Mouse (Mus musculus) lung, postnatal 25 days (tissue): ENCODE results near the gene Bzw2.
A peak's percentile ranks its signal among the peaks of the same experiment; 100 is the strongest.

Source experiments
- DNase-seq: peaks from one replicate; pipeline ENCODE4 v3.0.0; 2022; ENCODE audit warnings: low spot score

Bzw2 gene

GRCm38 (mm10) chr12:36135409-36135808, 22.5 kb downstream of the Bzw2 start:
- DNase-seq, result no peak

- DNase-seq, result no peak
Observed at GRCm38 (mm10) chr12:36134111-36134510, 23.8 kb downstream of the Bzw2 start.

GRCm38 (mm10) chr12:36133547-36133946, 24.3 kb downstream of the Bzw2 start:
- no peak for DNase-seq

GRCm38 (mm10) chr12:36132668-36133067, 25.2 kb downstream of the Bzw2 start:
- no peak for DNase-seq

DNA sequence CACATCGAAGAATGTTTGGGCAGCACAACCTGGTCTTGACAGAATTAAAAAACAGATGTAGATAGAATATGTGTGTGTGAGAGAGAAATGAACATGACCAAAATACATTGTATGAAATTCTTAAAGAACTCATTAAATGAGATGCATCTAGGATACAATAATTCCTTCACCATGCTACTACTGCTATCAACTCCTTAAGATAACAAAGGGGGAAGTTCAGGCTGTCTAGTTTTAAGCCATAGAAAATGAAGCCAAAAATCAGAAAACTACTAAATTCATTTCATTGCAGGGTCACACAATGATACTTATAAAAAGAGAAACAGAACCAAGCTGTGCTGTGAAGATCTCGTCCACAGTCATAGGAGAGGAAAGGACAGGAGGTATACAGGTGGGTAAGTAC, 25.6 kb downstream of the Bzw2 start:
- no peak for DNase-seq

DNA sequence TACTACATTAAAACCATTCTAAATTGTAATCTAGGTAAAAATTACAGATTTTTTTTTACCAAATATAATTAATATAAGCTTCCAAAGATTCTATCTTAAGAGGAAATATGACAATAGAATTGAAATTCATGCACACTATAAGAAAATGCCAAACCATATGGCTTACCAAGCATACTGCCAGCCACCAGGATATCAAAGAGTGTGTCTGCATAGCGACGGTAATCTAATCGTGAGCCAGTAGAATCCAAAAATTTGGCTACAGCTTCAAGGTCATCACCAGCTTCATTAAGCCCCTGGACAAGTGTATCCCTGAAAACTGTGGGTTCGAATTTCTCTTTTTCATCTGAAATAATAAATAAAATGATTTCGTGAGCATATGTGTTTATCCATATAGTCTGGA, 28.1 kb downstream of the Bzw2 start:
- DNase-seq, result no peak

DNA sequence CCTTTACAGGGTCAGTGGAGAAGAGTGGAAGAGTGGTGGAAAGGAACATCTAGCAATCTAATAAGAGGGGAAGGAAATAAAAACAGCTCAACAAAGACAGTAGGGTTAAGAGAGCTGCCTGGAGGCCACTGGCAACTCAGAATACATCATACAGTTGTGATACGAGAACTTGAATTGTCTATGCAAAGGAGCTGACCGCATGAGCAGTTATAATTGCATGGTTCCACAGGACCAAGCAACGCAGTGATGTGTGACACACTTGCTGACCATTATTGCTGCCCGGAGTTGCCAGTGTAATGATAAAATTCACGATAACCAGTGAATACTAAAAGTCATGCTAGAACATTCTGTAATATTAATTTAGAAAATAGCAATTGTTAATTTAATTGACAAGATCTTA, 31.8 kb downstream of the Bzw2 start:
- DNase-seq, result no peak

GRCm38 (mm10) chr12:36119244-36119643, 38.6 kb downstream of the Bzw2 start:
- no peak for DNase-seq

GRCm38 (mm10) chr12:36117161-36117560, 40.7 kb downstream of the Bzw2 start:
- DNase-seq, result no peak

GRCm38 (mm10) chr12:36112081-36112480, 45.8 kb downstream of the Bzw2 start:
- no peak for DNase-seq

DNA sequence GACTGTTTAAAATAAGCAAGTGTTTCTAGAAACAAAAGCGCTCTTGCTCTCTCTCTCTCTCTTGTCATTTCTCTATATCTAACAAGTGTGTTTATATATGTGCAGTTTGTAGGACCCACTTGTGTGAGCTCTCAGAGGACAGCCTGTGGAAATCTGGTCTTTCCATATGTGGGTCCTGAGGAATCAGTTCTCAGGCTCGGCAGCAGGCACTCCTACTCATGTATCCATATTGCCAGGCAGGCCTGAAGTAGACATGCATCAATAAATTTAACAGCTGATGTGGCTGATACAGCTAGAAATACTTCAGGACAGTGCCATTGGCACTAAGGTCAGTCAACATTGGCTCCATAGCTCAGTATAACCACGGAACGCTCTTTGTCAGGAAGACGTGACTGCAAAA, 46.8 kb downstream of the Bzw2 start:
- no peak for DNase-seq

DNA sequence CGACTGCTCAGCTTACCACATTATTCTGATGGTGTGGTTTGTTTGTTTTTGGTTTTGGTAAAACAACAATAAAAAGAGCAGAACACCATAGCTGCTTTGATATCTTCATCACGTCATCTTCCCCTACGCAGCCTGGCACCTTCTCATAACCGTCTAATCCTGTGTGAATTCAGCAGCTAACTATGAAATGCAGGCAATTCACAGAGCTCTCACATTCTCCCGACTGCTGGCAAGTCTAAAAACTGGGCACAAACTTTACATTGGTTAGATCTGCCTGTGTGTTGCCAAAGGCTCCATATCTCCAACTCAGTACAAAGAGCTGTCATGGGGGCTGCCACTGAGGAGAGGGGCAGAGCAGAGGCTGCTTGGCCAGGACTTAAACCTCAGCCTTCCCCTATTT, 47.4 kb downstream of the Bzw2 start:
- no peak for DNase-seq

- no peak for DNase-seq
Observed at GRCm38 (mm10) chr12:36108442-36108841, 49.4 kb downstream of the Bzw2 start.

DNA sequence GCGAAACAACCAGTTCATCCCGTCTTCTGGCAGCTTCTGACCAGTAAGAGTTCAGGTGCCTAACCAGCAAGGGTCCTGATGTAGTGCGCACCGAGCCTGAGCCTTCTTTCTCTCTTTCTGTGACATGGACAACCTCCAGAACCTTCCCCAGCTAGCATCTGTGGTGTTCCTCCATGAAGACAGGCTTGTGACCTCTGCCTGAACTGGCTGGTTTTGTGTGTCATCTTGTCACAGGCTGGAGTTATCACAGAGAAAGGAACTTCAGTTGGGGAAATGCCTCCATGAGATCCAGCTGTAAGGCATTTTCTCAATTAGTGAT, 54.3 kb downstream of the Bzw2 start:
- no peak for DNase-seq

DNA sequence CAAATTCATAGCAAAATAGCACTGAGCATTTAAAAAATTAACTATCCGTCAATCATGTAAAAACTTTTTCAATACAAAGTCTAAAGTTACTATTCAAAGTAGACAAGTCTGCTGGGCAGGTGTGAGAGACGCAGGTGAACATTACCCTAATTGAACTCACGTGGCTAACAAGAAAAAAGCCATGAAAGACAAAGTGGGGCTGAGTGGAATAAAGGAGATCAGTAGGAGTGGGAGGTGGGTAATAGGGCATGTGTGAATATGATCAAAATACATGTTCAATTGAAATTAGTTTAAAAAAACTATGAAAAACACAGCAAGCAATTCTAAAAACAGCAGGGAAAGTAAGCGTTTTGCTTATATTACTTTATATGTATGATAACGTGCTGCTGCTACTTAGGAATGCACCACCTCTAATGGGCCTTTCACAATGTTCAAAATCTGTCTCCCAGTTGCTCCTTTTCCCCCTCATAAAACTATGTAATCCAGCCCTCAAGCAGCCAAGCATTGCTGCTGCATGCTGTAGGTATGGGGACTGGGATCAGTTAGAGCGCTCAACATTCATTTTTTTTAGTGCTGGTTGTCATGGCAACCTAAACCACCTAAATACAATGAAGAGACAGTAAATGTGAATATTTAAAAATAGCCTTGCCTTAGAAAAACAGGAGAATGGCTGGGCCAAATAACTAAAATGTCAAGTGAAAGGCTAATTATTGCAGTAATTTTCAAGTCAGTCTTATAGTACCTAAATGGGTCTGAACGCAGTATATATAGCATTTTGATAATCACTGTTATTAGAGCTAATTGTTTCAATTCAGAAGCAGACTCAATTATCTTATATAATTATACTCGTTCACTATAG, 54.9 kb downstream of the Bzw2 start:
- DNase-seq, result no peak

DNA sequence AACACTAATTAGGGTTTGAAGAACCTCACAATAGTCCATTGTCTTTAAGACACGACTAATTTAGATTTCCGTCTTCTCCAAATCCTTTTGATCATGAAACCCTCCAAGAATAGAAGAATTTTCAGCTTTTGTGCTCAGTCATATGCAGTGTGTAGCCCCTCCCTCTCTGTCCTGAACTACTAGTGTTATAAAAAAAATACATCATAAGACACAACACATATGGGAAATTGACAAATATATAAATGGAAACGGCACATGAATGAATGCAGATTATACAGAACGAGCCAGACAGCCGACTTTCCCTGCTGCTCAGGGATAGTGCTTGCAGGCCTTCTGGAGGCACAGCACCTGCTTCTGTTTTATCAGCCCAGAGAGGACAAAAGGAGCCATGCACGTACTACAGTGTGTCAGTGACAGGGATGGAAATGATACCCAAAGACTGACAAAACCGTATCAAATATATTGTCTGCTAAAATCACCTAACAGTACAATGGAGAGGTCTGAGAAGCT, 62.5 kb downstream of the Bzw2 start:
- DNase-seq, result no peak

GRCm38 (mm10) chr12:36093081-36093670, 64.7 kb downstream of the Bzw2 start:
- no peak for DNase-seq

- DNase-seq, result no peak
Observed at GRCm38 (mm10) chr12:36091964-36092363, 65.9 kb downstream of the Bzw2 start.

- DNase-seq, result peak; percentile 13
Observed at GRCm38 (mm10) chr12:36089221-36089620, 68.7 kb downstream of the Bzw2 start.

DNA sequence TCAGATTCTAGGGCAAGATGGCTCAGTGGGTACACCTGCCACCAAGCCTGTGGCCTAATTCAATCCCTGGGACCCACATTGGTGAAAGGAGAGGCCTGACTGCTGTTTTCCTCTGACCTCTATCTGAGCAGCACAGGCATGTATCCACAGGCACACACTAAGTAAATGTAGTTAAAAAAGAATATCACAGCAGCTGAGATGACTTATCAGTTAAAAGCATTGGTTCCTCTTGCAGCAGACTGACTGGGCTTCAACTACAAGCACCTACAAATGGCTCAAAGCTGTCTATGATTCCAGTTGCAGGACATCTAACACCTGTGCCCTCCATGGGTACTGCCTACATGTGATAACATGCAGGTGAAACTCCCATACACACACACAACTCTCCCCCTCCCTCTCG, 69.1 kb downstream of the Bzw2 start:
- DNase-seq, result no peak

DNA sequence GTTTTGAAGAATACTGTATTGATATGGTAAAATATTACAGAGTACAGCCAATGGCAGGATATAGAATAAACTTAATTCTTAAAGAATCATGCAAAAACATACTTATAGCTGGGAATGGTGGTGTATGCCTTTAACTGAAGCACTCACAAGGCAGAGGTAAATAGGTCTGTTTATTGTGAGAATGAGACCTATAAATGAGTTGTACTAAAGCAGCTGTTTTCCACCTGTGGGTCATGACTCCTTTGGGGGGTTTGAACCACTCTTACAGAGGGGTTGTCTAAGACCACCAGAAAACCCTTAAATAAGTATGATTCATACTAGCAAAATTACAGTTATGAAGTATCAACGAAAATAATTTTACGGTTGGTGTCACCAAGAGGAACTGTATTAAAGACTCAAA, 72.5 kb downstream of the Bzw2 start:
- no peak for DNase-seq

- no peak for DNase-seq
Observed at GRCm38 (mm10) chr12:36078101-36078899, 79.6 kb downstream of the Bzw2 start.

DNA sequence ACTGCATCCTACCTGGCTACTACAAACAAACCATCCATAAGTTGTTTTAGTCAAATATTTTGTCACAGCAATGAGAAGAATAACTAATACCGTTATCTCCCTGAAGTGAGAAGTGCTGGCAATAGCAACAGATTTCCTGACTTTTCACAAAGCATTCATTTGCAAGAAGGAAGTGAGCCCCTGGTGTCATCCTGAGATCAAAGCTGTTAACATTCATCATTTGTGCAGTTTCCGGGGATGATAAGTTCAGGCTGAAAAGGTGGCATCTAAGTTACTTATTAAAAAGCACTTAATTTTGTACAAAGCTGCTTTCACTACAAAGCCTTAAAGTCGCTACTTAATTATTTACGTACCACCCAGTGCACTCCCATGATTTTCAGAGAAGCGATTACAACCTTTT, 85.0 kb downstream of the Bzw2 start:
- no peak for DNase-seq
